Mouse (Mus musculus) cerebellum, adult 2 months (tissue): ENCODE results near the gene Foxo4.

Source experiments
- CTCF ChIP-seq: fragments of 200-500 bp; IDR thresholded peaks from 2 replicates; pipeline ENCODE4 v1.5.1; 2011; ENCODE audit warnings: low read depth, mild to moderate bottlenecking, control low read depth, low read length, moderate library complexity, borderline replicate concordance; ENCODE audit not compliant: insufficient read depth
- POLR2A ChIP-seq: fragments of 200-500 bp; IDR thresholded peaks from 2 replicates; pipeline ENCODE4 v1.6.1; 2011; ENCODE audit warnings: low read length, control low read depth, borderline replicate concordance; ENCODE audit not compliant: insufficient read depth

DNA sequence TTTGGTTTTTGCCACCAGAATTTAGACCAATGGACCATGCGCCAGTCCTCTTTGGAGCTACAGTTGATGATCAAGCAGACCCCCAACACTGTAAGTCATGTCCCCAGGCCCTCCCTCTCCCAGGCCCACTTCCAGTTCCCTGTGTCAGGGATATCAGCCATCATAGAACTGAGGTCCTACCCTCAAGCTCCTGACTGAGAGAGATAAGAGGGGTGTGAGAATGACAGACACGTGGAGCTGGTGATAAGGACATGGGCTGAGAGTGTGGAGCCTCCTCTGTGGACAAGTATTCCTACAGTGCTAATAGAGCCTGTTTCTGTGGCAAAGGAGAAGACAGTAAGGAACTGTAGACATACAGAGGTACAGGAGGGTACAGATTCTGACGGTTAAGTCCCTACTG is 33.2 kb downstream of the Foxo4 start:
- TF ChIP-seq POLR2A (no peak), CTCF (no peak)
